Mouse (Mus musculus) lung, embryonic 15.5 days (tissue): ENCODE measurements around the gene Runx1. TPM values are rescaled to one million over a fixed set of nuclear protein-coding genes. Genes with fewer than 3 reads are reported as not detected.

Experiments
- ATAC-seq: fragments of 200-750 bp; cut with Nextera tagmentation; 2 replicates; pipeline ENCODE4 v1.8.0; 2017; ENCODE audit warnings: moderate number of reproducible peaks, borderline replicate concordance; ENCODE audit not compliant: low FRiP score, low TSS enrichment; ENCODE audit errors: extremely low read depth
- H3K27ac ChIP-seq: fragments of 300-500 bp; sonication (generic); 2 replicates; pipeline ENCODE4 v1.5.1; 2015; ENCODE audit warnings: moderate library complexity, mild to moderate bottlenecking, inconsistent platforms
- H3K27me3 ChIP-seq: fragments of 300-500 bp; sonication (generic); 2 replicates; pipeline ENCODE4 v1.6.1; 2015; ENCODE audit warnings: inconsistent platforms
- H3K36me3 ChIP-seq: fragments of 300-500 bp; sonication (generic); 2 replicates; pipeline ENCODE4 v1.6.1; 2015; ENCODE audit warnings: inconsistent platforms
- H3K4me1 ChIP-seq: fragments of 300-500 bp; sonication (generic); 2 replicates; pipeline ENCODE4 v1.6.1; 2015; ENCODE audit warnings: inconsistent platforms
- H3K4me2 ChIP-seq: fragments of 300-500 bp; sonication (generic); 2 replicates; pipeline ENCODE4 v1.6.1; 2015; ENCODE audit warnings: inconsistent platforms, mild to moderate bottlenecking, moderate library complexity
- H3K4me3 ChIP-seq: fragments of 300-500 bp; sonication (generic); 2 replicates; pipeline ENCODE4 v1.5.1; 2015; ENCODE audit warnings: mild to moderate bottlenecking, inconsistent platforms
- H3K9ac ChIP-seq: fragments of 300-500 bp; sonication (generic); 2 replicates; pipeline ENCODE4 v1.6.1; 2015; ENCODE audit warnings: inconsistent platforms
- H3K9me3 ChIP-seq: fragments of 300-500 bp; sonication (generic); 2 replicates; pipeline ENCODE4 v1.6.1; 2016; ENCODE audit warnings: inconsistent platforms
- WGBS: fragments of 180-500 bp; shearing (Covaris S2); methylation state at CpG from one replicate; pipeline ENCODE4 v1.1.7; 2015; 5-methylcytosine and 5-hydroxymethylcytosine counted together
- polyA plus RNA-seq: library from polyadenylated mRNA; unstranded; fragments of >200 nt; fragmentation: Nextera tagmentation; extraction: Ambion mirVana; gene quantifications from 2 replicates; pipeline ENCODE4 v1.2.1, GENCODE M21; 2015

Runx1 gene
- polyA plus RNA-seq, 1 experiment from 2014 or later: 10.6 TPM

GRCm38 (mm10) chr16:92565291-92565690 lies 260.7 kb downstream of the Runx1 start:
- no peak for ATAC-seq
- H3K27ac ChIP-seq: no peak overlapping the region
- peaks cover 5% of the 10 kb centered on the region; the same call in 1 of the 2 replicates for H3K4me1 ChIP-seq
- 27% methylated on average over 11 of the region's 11 CpGs for WGBS
- H3K9me3 ChIP-seq: no peaks in the 10 kb centered on the region
- H3K4me2 ChIP-seq: peak overlapping the region; percentile 35
- no peaks in the 10 kb centered on the region for H3K36me3 ChIP-seq
- H3K4me3 ChIP-seq: no peak overlapping the region
- H3K9ac ChIP-seq: no peak overlapping the region
- H3K27me3 ChIP-seq: no peaks in the 10 kb centered on the region

GRCm38 (mm10) chr16:92555051-92555450 lies 270.9 kb downstream of the Runx1 start:
- WGBS: 72% methylated on average over 1 of the region's 1 CpGs
- Histone ChIP-seq H3K9ac (no peak overlapping the region), H3K4me2 (no peak overlapping the region), H3K27me3 (no peaks in the 10 kb centered on the region), H3K27ac (no peak overlapping the region), H3K4me3 (no peak overlapping the region), H3K4me1 (no peaks in the 10 kb centered on the region), H3K36me3 (no peaks in the 10 kb centered on the region), H3K9me3 (no peaks in the 10 kb centered on the region)
- ATAC-seq: no peak

- no peaks in the 10 kb centered on the region for H3K27me3 ChIP-seq
- WGBS: 26% methylated on average over 11 of the region's 11 CpGs
- ATAC-seq: no peak
- no peak overlapping the region for H3K4me3 ChIP-seq
- H3K36me3 ChIP-seq: no peaks in the 10 kb centered on the region
- no peaks in the 10 kb centered on the region for H3K4me1 ChIP-seq
- H3K9me3 ChIP-seq: no peaks in the 10 kb centered on the region
- H3K4me2 ChIP-seq: no peak overlapping the region
- no peak overlapping the region for H3K9ac ChIP-seq
- H3K27ac ChIP-seq: no peak overlapping the region
Measured at GRCm38 (mm10) chr16:92552858-92553257, 273.1 kb downstream of the Runx1 start.

GRCm38 (mm10) chr16:92552106-92552382 lies 273.9 kb downstream of the Runx1 start:
- H3K4me3 ChIP-seq: no peak overlapping the region
- WGBS: 39% methylated on average over 9 of the region's 9 CpGs
- no peak for ATAC-seq
- H3K9ac ChIP-seq: no peak overlapping the region
- H3K36me3 ChIP-seq: no peaks in the 10 kb centered on the region
- H3K9me3 ChIP-seq: no peaks in the 10 kb centered on the region
- no peaks in the 10 kb centered on the region for H3K4me1 ChIP-seq
- no peaks in the 10 kb centered on the region for H3K27me3 ChIP-seq
- no peak overlapping the region for H3K27ac ChIP-seq
- no peak overlapping the region for H3K4me2 ChIP-seq
